Mouse (Mus musculus): ENCODE data around the gene Mtrf1l. TPM values are rescaled to one million over a fixed set of nuclear protein-coding genes. Genes with fewer than 3 reads are reported as not detected.

Mtrf1l gene
- 18.5 and 21.9 TPM in 2 replicates for polyA plus RNA-seq (2014; fragmentation: Nextera tagmentation; extraction: Ambion mirVana)

DNA sequence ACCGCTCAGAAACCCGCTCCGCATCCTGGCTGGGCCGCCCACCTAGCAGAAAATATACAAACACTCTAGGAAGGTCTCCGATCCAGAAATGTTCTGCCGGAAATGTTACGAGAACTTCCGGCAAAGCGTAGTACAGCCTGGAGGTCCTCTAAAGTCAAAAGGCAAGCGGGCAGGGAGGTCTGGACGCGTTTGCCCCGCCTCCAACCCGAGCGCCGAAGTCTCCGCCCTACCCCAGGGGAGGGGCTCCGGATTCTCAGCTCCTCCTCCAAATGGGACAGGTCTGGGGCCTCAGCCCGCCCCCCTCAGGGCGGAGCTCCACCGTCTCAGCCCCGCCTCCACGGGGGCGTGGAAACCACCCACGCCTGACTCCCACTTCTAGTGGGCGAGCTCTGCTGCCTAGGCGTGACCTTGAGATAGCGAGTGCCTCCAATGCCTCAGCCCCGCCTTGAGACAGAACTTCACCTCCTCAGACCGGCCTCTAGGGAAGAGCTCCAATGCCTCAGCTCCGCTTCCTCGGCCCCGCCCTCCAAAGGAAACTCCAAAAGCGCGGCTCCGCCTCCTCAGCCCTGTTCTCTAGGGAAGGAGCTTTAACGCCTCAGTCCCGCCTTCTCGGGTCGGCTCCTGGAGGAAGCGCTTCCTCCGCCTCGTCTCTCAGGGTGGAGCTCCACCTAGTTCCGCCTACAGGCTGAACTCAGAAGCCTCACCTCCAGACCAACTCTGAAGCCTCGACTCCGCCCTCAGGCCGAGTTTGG lies at the start of gene Mtrf1l:
Gene Mtrf1l (minus strand): TSS at position 171 of the 752 bp plus-strand sequence.
- Histone ChIP-seq H3K27ac (ENCODE audit: low read depth) (peak within 1 kb of the TSS; percentile 94), H3K4me2 (ENCODE audit: low read length) (peak within 1 kb of the TSS; percentile 62), H3K4me3 (ENCODE audit: low read depth, low read length) (peak within 1 kb of the TSS; percentile 88), H3K9ac (ENCODE audit: low read length) (peak within 1 kb of the TSS; percentile 89), H3K27me3 (replicated peaks; ENCODE audit: control insufficient read depth, insufficient read depth, low read length) (no peaks in the 10 kb centered on the region), H3K4me1 (replicated peaks; ENCODE audit: control insufficient read depth, insufficient read depth, low read length) (peaks cover 6% of the 10 kb centered on the region), H3K36me3 (ENCODE audit: control insufficient read depth, insufficient read depth, low read length) (peaks cover 23% of the 10 kb centered on the region), H3K9me3 (ENCODE audit: control insufficient read depth, low read length) (no peaks in the 10 kb centered on the region)
- DNase-seq (ENCODE audit: low spot score) (peak; percentile 99), ATAC-seq (replicated peaks; ENCODE audit: low FRiP score, low TSS enrichment, low read depth) (peak; percentile 96)
- WGBS = under 1% methylated on average over 47 of the region's 47 CpGs

DNA sequence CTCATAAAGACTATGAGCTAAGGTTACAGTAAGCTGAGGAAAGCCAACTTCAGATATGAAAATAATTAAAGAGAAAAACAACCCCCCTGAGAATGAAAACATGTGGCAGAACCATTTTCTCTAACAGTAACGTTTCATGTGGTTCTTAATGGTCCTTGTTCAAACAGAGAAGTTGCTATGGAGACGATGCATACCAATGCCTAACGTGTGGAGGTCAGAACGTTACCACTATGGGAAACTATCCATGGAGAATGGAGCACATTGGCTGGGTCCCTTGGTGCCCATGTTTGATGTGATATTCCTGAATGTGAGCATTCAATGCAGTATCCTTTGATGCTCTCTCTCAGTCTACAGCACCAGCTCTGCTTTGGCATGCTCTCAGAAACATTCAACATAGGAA lies 47.4 kb upstream of the Mtrf1l start:
- no peaks in the 10 kb centered on the region for H3K9me3 ChIP-seq (ENCODE audit: control insufficient read depth, low read length)
- no peak overlapping the region for H3K27ac ChIP-seq (ENCODE audit: low read depth)
- no peaks in the 10 kb centered on the region for H3K27me3 ChIP-seq (replicated peaks; ENCODE audit: control insufficient read depth, insufficient read depth, low read length)
- H3K4me1 ChIP-seq (replicated peaks; ENCODE audit: control insufficient read depth, insufficient read depth, low read length) = no peaks in the 10 kb centered on the region
- WGBS = 32% methylated on average over 4 of the region's 4 CpGs
- H3K4me3 ChIP-seq (ENCODE audit: low read depth, low read length) = no peak overlapping the region
- no peak overlapping the region for H3K9ac ChIP-seq (ENCODE audit: low read length)
- H3K4me2 ChIP-seq (ENCODE audit: low read length) = no peak overlapping the region
- no peaks in the 10 kb centered on the region for H3K36me3 ChIP-seq (ENCODE audit: control insufficient read depth, insufficient read depth, low read length)
- no peak for DNase-seq (ENCODE audit: low spot score)
- ATAC-seq (replicated peaks; ENCODE audit: low FRiP score, low TSS enrichment, low read depth) = no peak

DNA sequence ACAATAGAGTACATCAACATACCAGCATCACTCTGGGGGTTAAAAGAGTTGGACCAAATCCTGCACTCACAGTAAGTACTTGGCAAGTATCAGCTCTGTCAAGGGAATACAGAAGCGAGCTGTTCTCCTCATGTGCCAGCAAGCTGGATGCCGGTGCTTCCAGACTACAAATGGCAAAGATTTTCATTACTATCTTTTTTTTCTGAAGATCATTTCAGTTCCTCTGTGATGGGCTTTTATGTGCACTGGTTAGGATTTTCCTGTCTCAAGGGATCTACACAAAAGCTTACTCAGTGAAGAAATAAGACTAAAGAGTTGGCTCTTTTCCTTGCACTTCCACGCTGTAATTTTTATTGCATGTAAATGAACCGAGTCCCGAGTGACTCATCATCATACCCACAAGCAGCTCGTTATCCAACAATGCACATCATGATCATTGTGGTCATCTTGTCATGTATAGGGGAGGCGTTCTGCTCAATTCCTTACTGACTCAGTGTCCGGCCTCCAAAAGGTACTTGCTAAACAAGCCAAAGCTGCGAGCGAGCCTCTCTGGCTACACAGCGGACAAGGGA lies 44.4 kb upstream of the Mtrf1l start:
- no peaks in the 10 kb centered on the region for H3K4me1 ChIP-seq (replicated peaks; ENCODE audit: control insufficient read depth, insufficient read depth, low read length)
- H3K4me2 ChIP-seq (ENCODE audit: low read length) = no peak overlapping the region
- no peaks in the 10 kb centered on the region for H3K36me3 ChIP-seq (ENCODE audit: control insufficient read depth, insufficient read depth, low read length)
- 83% methylated on average over 11 of the region's 11 CpGs for WGBS
- H3K27ac ChIP-seq (ENCODE audit: low read depth) = no peak overlapping the region
- H3K4me3 ChIP-seq (ENCODE audit: low read depth, low read length) = no peak overlapping the region
- DNase-seq (ENCODE audit: low spot score) (no peak), ATAC-seq (replicated peaks; ENCODE audit: low FRiP score, low TSS enrichment, low read depth) (no peak)
- no peaks in the 10 kb centered on the region for H3K9me3 ChIP-seq (ENCODE audit: control insufficient read depth, low read length)
- H3K27me3 ChIP-seq (replicated peaks; ENCODE audit: control insufficient read depth, insufficient read depth, low read length) = no peaks in the 10 kb centered on the region
- no peak overlapping the region for H3K9ac ChIP-seq (ENCODE audit: low read length)

DNA sequence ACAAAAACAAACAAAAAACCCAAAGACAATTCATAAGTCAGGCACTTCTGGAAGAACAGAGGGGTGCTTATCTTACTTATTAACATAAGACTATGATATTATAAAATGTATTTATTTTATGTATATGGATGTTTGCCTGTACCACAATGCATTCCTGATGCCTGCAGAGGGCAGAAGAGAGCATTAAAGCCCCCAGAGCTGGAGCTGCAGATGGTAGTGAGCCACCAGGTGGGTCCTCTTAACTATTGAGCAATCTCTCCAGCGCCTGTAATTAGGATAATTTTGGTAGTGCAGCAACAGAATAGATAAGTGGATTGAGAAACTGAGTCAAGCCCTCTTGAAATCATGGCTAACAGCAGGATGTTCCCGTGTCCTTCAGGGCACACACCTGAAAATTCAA lies 42.3 kb upstream of the Mtrf1l start:
- H3K36me3 ChIP-seq (ENCODE audit: control insufficient read depth, insufficient read depth, low read length) = no peaks in the 10 kb centered on the region
- no peak for DNase-seq (ENCODE audit: low spot score)
- no peak overlapping the region for H3K4me2 ChIP-seq (ENCODE audit: low read length)
- H3K27ac ChIP-seq (ENCODE audit: low read depth) = no peak overlapping the region
- H3K4me3 ChIP-seq (ENCODE audit: low read depth, low read length) = no peak overlapping the region
- H3K9me3 ChIP-seq (ENCODE audit: control insufficient read depth, low read length) = no peaks in the 10 kb centered on the region
- no peaks in the 10 kb centered on the region for H3K4me1 ChIP-seq (replicated peaks; ENCODE audit: control insufficient read depth, insufficient read depth, low read length)
- ATAC-seq (replicated peaks; ENCODE audit: low FRiP score, low TSS enrichment, low read depth) = no peak
- WGBS = 63% methylated on average over 2 of the region's 2 CpGs
- H3K27me3 ChIP-seq (replicated peaks; ENCODE audit: control insufficient read depth, insufficient read depth, low read length) = no peaks in the 10 kb centered on the region
- no peak overlapping the region for H3K9ac ChIP-seq (ENCODE audit: low read length)

DNA sequence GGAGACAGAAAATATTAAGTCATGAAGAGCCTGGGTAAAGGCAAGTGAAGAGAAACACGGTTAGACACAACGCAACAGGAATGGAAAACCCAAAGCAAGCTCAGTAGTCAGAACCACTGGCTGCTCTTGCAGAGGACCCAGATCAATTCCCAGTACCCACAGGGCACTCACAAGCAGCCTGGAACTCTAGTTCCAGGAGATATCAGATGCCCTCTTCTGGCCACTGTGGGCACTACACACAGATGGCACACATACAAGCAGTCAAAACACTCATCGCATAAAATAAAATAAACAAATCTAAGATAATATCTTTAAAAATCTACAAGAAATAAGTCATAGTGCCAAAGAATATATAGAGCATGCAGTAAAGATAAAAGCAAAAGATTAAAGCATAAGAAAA lies 39.0 kb upstream of the Mtrf1l start:
- DNase-seq (ENCODE audit: low spot score) = no peak
- Histone ChIP-seq H3K36me3 (ENCODE audit: control insufficient read depth, insufficient read depth, low read length) (no peaks in the 10 kb centered on the region), H3K27me3 (replicated peaks; ENCODE audit: control insufficient read depth, insufficient read depth, low read length) (no peaks in the 10 kb centered on the region), H3K9me3 (ENCODE audit: control insufficient read depth, low read length) (no peaks in the 10 kb centered on the region), H3K9ac (ENCODE audit: low read length) (no peak overlapping the region), H3K4me1 (replicated peaks; ENCODE audit: control insufficient read depth, insufficient read depth, low read length) (no peaks in the 10 kb centered on the region; the same call in 1 of the 2 replicates), H3K4me2 (ENCODE audit: low read length) (no peak overlapping the region), H3K4me3 (ENCODE audit: low read depth, low read length) (no peak overlapping the region), H3K27ac (ENCODE audit: low read depth) (no peak overlapping the region)
- 96% methylated on average over 3 of the region's 3 CpGs for WGBS
- no peak for ATAC-seq (replicated peaks; ENCODE audit: low FRiP score, low TSS enrichment, low read depth)

DNA sequence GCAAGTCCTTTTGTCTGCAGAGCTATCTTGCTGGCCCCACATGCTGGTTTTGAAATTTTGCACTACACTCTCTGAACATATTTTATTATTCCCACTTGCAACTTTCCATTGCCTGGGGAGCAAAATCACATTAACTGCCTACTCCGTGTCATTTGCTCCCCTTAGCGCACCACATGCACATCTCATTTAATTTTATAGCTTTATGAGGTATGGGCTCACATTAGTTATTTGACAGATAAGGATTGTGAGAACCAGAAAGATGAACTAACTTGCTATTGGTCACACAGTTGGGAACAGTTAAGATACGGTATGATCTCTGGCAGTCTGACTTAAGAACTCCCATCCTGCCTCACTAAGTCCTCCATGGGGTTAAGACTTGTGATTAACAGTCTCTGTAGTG lies 37.1 kb upstream of the Mtrf1l start:
- 86% methylated on average over 3 of the region's 3 CpGs for WGBS

DNA sequence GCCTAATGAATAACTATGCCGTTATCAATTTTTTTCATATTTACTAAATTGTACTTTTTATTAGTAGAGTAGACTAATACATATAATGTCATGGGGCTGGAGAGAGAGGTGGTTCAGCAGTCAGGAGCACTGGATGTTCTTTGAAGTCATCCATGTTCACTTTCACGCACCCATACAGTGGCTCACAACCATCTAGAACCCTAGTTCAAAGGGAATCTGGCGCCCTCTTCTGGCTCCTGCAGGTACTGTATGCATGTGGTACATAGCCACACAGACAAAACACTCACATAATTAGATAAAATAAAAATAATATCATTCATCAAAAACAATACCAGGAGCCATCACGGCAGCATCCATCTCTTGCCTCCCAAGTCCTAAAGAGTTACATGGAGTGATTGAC lies 36.0 kb upstream of the Mtrf1l start:
- DNase-seq (ENCODE audit: low spot score) (no peak), ATAC-seq (replicated peaks; ENCODE audit: low FRiP score, low TSS enrichment, low read depth) (no peak)
- no peaks in the 10 kb centered on the region; the same call in 1 of the 2 replicates for H3K4me1 ChIP-seq (replicated peaks; ENCODE audit: control insufficient read depth, insufficient read depth, low read length)
- no peaks in the 10 kb centered on the region for H3K9me3 ChIP-seq (ENCODE audit: control insufficient read depth, low read length)
- H3K27ac ChIP-seq (ENCODE audit: low read depth) = no peak overlapping the region
- H3K27me3 ChIP-seq (replicated peaks; ENCODE audit: control insufficient read depth, insufficient read depth, low read length) = no peaks in the 10 kb centered on the region
- H3K4me2 ChIP-seq (ENCODE audit: low read length) = no peak overlapping the region
- WGBS = 74% methylated on average over 4 of the region's 4 CpGs
- H3K4me3 ChIP-seq (ENCODE audit: low read depth, low read length) = no peak overlapping the region
- H3K9ac ChIP-seq (ENCODE audit: low read length) = no peak overlapping the region
- no peaks in the 10 kb centered on the region for H3K36me3 ChIP-seq (ENCODE audit: control insufficient read depth, insufficient read depth, low read length)

More for the DNA sequence above, 37.1 kb upstream of the Mtrf1l start:
- H3K4me3 ChIP-seq (ENCODE audit: low read depth, low read length) = no peak overlapping the region
- H3K27me3 ChIP-seq (replicated peaks; ENCODE audit: control insufficient read depth, insufficient read depth, low read length) = no peaks in the 10 kb centered on the region
- no peak overlapping the region for H3K27ac ChIP-seq (ENCODE audit: low read depth)
- H3K4me2 ChIP-seq (ENCODE audit: low read length) = no peak overlapping the region
- no peaks in the 10 kb centered on the region for H3K9me3 ChIP-seq (ENCODE audit: control insufficient read depth, low read length)
- H3K9ac ChIP-seq (ENCODE audit: low read length) = no peak overlapping the region
- DNase-seq (ENCODE audit: low spot score) (no peak), ATAC-seq (replicated peaks; ENCODE audit: low FRiP score, low TSS enrichment, low read depth) (no peak)
- H3K36me3 ChIP-seq (ENCODE audit: control insufficient read depth, insufficient read depth, low read length) = no peaks in the 10 kb centered on the region
- no peaks in the 10 kb centered on the region; the same call in 1 of the 2 replicates for H3K4me1 ChIP-seq (replicated peaks; ENCODE audit: control insufficient read depth, insufficient read depth, low read length)

DNA sequence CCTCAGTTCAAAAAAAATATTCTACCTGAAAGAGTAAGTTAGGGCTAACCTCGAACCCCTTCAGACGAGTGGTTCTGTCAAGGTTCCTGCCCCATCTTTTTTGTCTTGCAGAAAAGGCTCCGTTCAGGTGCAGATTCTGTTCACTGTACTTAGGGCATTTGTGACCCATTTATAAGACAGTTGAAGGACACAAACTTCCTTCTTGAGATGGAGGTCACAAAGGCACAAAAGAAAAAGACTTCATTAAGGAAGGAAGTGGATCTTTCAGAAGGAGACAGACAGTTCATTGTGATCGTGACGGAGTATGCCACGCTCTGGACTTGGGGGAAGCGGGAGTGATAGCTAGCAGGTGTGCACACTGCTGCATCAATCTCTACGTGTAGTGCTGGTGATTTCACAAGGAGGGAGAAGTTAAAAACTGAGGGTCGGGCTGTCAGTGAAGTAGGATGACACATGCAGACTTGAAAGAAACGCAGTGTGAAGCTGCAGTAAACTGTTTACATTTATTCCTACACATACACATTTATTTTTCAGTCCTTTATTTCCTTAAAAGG lies 34.4 kb upstream of the Mtrf1l start:
- Histone ChIP-seq H3K27me3 (replicated peaks; ENCODE audit: control insufficient read depth, insufficient read depth, low read length) (no peaks in the 10 kb centered on the region), H3K4me3 (ENCODE audit: low read depth, low read length) (no peak overlapping the region), H3K9me3 (ENCODE audit: control insufficient read depth, low read length) (no peaks in the 10 kb centered on the region), H3K27ac (ENCODE audit: low read depth) (no peak overlapping the region), H3K9ac (ENCODE audit: low read length) (no peak overlapping the region), H3K36me3 (ENCODE audit: control insufficient read depth, insufficient read depth, low read length) (no peaks in the 10 kb centered on the region), H3K4me1 (replicated peaks; ENCODE audit: control insufficient read depth, insufficient read depth, low read length) (no peaks in the 10 kb centered on the region; the same call in 1 of the 2 replicates), H3K4me2 (ENCODE audit: low read length) (no peak overlapping the region)
- ATAC-seq (replicated peaks; ENCODE audit: low FRiP score, low TSS enrichment, low read depth) = no peak
- WGBS = 53% methylated on average over 10 of the region's 10 CpGs
- no peak for DNase-seq (ENCODE audit: low spot score)

All from intestine, embryonic 14.5 days (tissue).